Mouse (Mus musculus) kidney, adult 8-10 months (tissue): ENCODE measurements at regions not wholly inside any gene's neighbourhood (a gene's known extent, or its start where the extent isn't known, plus 50 kb on each side); places are given as distances from the start of the nearest gene placed in this dataset.
A peak's percentile ranks its signal among the peaks of the same experiment; 100 is the strongest.

Experiments
- DNase-seq, 2 experiments: peaks; one replicate each; pipeline ENCODE4 v3.0.0; 2022

DNA sequence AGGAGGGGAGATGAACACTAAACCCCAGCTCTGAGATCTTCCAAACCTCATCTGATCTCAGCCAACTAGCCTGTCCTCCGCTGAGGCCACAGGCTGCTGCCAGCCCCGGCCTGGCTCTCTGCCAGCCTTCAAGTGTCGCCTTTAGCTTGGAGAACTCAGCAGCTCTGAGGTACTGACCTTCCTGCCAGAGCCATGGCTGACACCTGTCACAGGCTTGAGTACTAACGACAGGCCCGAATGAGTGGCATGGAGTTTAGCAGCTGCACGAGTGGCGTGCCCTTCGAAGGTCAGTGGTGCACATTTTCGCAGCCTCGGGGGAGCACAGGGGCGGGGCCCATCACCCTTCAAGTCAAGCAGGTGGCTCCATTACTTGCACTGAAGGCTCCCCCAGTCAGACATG, 85.2 kb upstream of the Zfp703 start:
- DNase-seq = no peak

DNA sequence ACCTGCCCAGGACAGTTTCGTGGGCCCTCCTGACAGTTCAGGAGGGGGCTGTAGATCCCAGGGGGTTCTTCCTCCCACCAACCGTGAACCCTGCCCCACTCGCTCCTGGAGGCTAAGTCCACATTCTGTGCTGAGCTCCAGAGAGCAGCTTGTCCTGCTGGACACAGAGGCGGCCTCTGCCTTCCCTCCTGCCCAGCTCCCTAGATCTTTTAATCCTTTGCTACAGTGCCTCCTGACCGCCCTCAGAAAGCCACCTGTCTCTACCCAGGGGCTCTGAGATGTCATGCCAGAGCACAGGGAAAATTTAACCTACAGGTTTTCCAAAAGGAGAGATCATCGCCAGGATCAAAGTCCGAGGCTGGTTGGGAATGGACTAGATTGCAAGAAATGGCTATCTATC, 84.7 kb upstream of the Zfp703 start:
- DNase-seq = no peak

DNA sequence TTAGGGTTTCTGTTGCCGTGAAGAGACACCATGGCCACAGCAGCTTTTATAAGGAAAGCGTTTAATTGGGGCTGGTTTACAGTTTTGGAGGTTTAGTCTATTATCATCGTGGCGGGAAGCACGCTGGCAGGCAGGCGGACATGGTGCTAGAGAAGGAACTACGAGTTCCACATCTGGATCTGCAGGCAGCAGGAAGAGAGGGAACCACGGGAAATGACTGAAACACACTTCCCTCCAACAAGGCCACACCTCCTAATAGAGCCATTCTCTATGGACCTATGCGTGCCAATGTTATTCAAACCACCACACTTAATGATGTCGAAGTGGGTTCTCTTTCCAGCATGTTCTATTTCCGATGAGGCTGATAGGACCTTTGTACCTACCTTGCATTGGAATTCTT, 81.3 kb upstream of the Zfp703 start:
- DNase-seq = no peak

DNA sequence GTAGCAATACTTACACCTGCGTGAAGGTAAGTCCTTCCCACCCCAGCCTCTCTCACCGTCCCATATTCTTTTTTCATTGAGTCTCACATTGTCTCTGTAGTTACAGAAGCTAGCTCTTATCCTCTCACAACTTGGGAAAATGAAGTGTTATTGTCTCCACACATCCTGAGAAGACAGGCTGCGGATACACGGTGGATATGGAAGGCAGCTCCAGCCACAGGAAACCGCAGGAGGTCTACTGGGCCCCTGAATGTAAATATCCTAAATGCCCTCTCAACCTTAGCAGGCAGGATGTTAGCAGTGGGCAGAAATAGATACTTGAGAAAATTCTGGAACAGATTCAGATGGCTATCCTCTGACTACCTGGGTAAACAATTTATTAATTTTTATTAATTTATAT, 73.8 kb upstream of the Zfp703 start:
- no peak for DNase-seq

- peak; percentile 21 to 48 for DNase-seq
These were observed 70.9 kb upstream of the Zfp703 start for GRCm38 (mm10) chr8:26906257-26906656.

- no peak for DNase-seq
These were observed 69.6 kb upstream of the Zfp703 start for GRCm38 (mm10) chr8:26907347-26908170.

DNA sequence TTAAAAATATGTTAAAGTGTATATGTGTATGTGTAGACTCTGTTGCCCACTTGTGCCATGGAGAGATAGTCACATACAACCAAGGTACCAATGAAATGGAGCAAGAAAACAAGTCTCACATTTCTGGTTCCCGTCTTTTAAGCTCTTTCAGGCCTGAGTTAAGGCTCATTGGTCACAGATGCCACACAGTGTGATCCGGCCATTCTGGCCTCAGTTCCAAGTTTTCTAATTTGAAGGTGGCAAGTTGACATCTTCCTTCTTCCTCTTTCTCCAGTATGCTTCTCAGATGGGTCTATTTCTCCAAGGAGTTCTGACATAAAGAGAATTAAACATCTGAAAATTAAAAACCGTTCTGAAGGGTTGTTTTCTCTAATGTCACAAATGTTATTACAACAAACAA, 66.9 kb upstream of the Zfp703 start:
- DNase-seq = no peak

GRCm38 (mm10) chr8:26913562-26914529, 63.3 kb upstream of the Zfp703 start:
- no peak for DNase-seq

DNA sequence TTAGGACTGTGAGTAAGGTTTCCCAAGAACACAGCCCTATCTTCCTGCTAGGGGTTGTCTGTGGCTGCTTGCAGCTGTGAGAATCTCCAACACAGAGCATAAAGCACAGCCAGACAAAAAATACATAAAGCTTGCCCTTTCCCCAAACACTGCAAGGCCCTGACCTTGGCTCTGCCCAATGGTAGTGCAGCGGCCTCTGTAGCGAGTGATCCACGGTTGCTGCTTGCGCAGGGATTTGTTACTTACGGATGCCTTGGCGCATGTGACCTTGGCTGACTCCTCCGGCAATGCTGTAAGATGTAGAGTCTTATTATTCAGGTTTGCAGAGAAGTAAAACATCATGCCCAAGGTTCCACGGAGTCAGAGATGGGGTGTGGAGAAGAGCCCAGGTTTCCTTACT, 61.4 kb upstream of the Zfp703 start:
- no peak for DNase-seq

- no peak for DNase-seq
These were observed 55.5 kb upstream of the Zfp703 start for GRCm38 (mm10) chr8:26921531-26922177.

- no peak for DNase-seq
These were observed 55.0 kb upstream of the Zfp703 start for GRCm38 (mm10) chr8:26922178-26922540.

GRCm38 (mm10) chr8:26923166-26923565, 54.0 kb upstream of the Zfp703 start:
- DNase-seq = no peak
